Mouse (Mus musculus) brown adipose tissue, adult 24 weeks (tissue): ENCODE results near the gene B4galt5. TPM values are rescaled to one million over a fixed set of nuclear protein-coding genes. Genes with fewer than 3 reads are reported as not detected.

Experiments used
- H3K27ac ChIP-seq: fragments of 200-500 bp; replicated peaks from 2 replicates; pipeline ENCODE4 v1.5.1; 2012; ENCODE audit warnings: low read depth, mild to moderate bottlenecking, low read length
- H3K4me1 ChIP-seq: fragments of 200-500 bp; 2 replicates; pipeline ENCODE4 v1.6.1; 2012; ENCODE audit warnings: low read length, mixed read lengths; ENCODE audit not compliant: control insufficient read depth, insufficient read depth, insufficient read length
- H3K4me3 ChIP-seq: fragments of 200-500 bp; 2 replicates; pipeline ENCODE4 v1.5.1; 2012; ENCODE audit warnings: low read depth, mild to moderate bottlenecking, low read length, moderate library complexity; ENCODE audit not compliant: insufficient read depth
- polyA plus RNA-seq: library from polyadenylated mRNA; stranded (reverse); fragments of >200 nt; gene quantifications from 2 replicates; pipeline ENCODE4 v1.2.4, GENCODE M21; 2012; ENCODE audit not compliant: missing spikeins, insufficient read depth, insufficient read length

B4galt5 gene
- polyA plus RNA-seq, 1 experiment: 6.7 TPM

GRCm38 (mm10) chr2:167349283-167349936, 427 bp upstream of the B4galt5 start:
- H3K4me3 ChIP-seq: peak overlapping the region; percentile 58
- H3K27ac ChIP-seq: no peak overlapping the region
- H3K4me1 ChIP-seq: peaks cover 7% of the 10 kb centered on the region

GRCm38 (mm10) chr2:167347991-167348375, 1.0 kb downstream of the B4galt5 start:
- Histone ChIP-seq H3K27ac (no peak overlapping the region), H3K4me1 (peaks cover 7% of the 10 kb centered on the region), H3K4me3 (peak overlapping the region; percentile 65)

- H3K27ac ChIP-seq: no peak overlapping the region
- peaks cover 7% of the 10 kb centered on the region for H3K4me1 ChIP-seq
- 0 out of 2 replicates have a peak overlapping the region, but pooled peaks have one; percentile 65 for H3K4me3 ChIP-seq
Measured at GRCm38 (mm10) chr2:167347361-167347760, 1.6 kb downstream of the B4galt5 start.

DNA sequence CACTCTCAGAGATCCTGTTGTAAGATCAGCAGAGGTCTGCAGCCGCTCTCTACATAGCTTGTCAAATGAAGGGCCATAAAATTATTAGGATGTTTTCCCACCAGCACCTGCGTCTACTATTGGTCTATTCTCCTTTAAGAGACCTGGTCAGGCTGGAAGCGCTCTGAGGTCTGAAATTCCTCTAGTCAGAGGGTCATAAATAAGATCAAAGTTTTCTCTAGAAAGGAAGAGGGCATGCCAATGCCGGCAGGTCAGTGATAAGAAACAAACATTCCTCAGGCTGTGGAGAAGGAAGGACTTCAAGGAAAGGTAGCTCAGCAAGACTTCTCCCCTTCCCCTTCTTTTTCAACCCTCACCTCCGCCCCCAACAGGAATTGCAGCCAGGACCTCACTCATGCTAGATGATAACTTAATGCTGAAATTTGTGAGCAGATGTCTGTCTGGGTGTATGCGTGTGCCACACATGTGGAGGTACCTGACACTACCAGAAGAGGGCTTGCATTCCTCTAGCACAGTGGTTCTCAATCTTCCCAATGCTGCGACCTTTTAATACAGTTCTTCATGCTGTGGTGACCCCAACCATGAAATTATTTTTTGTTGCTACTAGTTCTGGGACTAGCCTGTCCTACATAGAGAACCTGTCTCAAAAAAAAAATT, 3.3 kb downstream of the B4galt5 start:
- peaks cover 7% of the 10 kb centered on the region for H3K4me1 ChIP-seq
- H3K4me3 ChIP-seq: no peak overlapping the region
- H3K27ac ChIP-seq: no peak overlapping the region

DNA sequence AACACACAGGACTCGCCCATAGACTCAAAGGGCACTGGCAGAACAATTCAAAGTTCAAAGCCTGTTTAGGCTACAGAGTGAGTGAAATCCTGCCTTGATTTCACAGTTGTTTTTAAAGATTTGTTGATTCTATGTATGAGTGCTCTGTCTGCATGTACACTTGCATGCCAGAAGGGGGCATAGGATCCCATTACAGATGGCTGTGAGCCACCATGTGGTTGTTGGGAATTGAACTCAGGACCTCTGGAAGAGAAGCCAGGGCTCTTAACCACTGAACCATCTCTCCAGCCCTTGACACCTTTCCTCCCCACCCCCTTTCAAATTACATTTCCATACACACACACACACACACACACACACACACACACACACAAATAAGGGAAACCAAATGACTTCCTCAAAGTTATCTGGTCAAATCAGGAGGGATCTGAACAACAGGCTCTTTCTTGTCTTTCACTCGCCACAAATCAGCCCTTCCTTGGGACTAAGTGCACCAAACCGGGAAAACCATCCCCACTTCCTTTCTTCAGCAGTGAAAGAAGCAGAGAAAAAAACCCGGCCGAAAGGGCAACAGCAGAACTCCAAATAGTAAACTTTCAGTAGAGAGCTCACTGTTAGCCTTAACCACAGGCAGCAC, 4.0 kb downstream of the B4galt5 start:
- Histone ChIP-seq H3K27ac (no peak overlapping the region), H3K4me3 (no peak overlapping the region), H3K4me1 (peaks cover 7% of the 10 kb centered on the region)

DNA sequence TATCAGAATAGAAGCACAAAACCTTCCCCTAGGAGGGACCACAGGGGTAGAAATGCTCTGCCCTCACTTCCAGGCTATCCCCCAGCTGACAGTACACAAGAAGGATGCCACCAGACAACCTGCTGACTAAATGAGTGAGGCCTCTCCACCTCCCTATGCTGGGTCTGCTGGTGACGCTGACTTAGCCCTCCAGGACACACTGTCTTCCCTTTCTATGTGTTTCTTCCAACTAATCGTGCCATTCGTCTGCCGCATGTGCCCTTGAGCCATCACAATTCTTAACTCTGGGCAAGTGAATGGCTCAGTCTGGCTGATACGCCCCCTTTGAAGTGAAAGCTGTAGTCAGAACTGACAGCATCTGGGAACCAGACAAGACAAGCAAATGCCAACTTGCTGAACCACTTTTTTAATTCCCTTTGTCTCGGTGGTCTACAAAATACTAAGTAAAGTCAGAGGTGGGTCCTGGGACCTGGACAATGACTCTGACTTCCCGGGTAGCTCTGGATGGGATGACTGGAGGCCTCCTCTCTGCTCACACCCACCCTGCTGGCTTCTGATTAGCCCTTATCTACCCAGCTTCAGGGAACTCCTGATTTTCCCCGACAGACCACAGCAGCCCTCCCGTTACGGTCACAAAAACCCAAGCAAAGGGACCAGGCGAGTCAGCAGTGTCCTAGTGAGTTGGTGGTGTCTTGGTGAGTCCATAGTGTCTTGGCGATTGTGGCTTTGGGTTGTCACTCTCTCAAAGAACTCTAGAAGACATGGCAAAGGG, 5.4 kb downstream of the B4galt5 start:
- H3K27ac ChIP-seq: no peak overlapping the region

DNA sequence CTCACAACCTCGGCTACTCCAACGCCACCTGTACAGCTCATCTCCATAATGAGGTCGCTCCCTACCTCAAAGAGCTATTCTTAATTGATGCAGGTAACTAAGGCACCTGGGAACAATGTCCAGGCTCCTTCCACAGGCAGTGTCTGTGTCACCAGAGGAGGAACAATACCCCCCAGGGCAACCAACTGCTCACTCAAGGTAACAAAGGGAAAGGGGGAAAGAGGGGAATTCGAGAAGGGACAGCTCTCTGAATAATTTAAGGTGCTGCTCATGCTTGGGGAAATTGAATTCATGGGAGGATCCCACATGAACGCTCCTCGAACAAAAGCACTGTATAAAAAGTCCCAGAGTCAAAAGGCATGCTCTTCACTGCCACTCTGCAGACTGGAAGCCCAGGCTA, 6.1 kb downstream of the B4galt5 start:
- Histone ChIP-seq H3K4me1 (peaks cover 5% of the 10 kb centered on the region), H3K4me3 (no peak overlapping the region)

More for the DNA sequence above, 5.4 kb downstream of the B4galt5 start:
- peaks cover 5% of the 10 kb centered on the region for H3K4me1 ChIP-seq
- H3K4me3 ChIP-seq: no peak overlapping the region

DNA sequence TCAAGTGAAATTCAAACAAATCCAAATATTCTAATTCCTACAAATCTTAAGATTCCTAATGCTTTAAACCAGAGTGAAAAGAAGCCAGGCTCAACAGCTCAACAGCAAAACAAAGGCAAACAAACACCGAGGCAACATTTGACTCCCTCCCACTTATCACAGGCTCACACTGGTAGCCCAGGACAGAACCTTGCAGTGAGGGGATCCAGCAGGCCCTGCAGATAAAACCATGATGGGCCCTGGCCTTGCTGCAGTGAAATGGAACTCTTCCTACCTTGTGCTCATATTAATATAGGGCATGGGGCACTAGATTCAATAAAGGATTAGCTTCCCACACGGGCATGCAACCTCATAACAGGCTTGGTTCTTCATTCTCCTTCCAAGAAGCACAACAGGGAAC, 11.4 kb downstream of the B4galt5 start:
- peaks cover 15% of the 10 kb centered on the region for H3K4me1 ChIP-seq
- H3K27ac ChIP-seq: no peak overlapping the region
- no peak overlapping the region for H3K4me3 ChIP-seq

More for the DNA sequence above, 6.1 kb downstream of the B4galt5 start:
- no peak overlapping the region for H3K27ac ChIP-seq

DNA sequence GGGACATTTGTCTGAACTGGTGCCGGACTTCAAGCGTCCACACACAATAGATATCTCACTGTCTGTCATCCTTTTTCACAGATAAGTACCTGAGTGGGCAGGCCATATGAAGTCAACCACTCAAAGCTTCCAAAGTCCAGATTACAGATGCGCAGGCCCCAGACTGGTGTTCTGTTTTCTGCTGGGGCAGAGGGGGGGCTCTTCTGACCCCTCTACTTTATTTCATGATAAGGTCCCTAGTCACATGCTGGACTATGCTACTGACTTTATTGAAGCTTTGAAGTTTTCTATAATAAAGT, 11.8 kb downstream of the B4galt5 start:
- Histone ChIP-seq H3K4me3 (no peak overlapping the region), H3K27ac (no peak overlapping the region), H3K4me1 (peaks cover 18% of the 10 kb centered on the region)

DNA sequence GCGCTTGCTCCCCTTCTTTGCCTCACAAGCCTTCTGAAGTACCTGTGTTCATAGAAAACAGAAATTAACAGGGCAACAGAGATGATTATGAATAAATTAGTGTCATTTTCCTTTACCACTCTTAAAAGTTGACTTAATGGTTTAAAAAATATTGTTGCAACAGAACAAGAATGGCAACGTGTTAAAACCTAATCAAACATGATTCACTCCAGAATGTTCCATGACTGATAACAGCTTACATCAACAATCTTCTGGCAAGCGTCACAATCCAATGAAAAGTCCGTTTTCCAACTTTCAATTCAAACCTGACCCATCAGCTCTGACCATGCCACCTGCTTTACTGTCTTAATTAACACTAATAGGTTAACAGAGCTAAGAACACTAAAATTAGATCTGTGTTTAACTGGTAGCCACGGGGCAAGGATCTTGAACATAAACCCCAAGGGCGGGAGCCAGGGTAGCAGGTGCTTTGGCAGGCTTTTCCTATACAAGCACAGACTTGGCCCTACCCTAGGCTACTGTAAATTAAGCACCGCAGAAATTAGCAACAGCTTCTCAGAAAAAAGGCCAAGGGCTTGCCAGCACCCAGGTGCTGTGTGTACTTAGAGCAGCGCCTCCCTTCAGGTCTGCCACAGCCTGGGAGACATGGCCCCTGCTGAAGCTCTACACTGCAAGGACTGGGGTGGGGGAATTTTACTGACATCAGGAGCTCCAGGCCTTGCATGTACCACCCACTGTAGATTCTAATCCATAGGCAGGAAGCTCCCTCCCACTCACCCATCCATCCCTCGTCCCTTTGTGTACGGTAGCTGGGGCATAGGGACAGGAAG, 12.4 kb downstream of the B4galt5 start:
- H3K27ac ChIP-seq: no peak overlapping the region
- peaks cover 20% of the 10 kb centered on the region for H3K4me1 ChIP-seq
- no peak overlapping the region for H3K4me3 ChIP-seq

GRCm38 (mm10) chr2:167335066-167335465, 13.9 kb downstream of the B4galt5 start:
- Histone ChIP-seq H3K4me3 (no peak overlapping the region), H3K4me1 (peaks cover 27% of the 10 kb centered on the region), H3K27ac (no peak overlapping the region)

- Histone ChIP-seq H3K4me1 (peaks cover 32% of the 10 kb centered on the region), H3K27ac (no peak overlapping the region), H3K4me3 (no peak overlapping the region)
Measured at GRCm38 (mm10) chr2:167334312-167334711, 14.7 kb downstream of the B4galt5 start.

DNA sequence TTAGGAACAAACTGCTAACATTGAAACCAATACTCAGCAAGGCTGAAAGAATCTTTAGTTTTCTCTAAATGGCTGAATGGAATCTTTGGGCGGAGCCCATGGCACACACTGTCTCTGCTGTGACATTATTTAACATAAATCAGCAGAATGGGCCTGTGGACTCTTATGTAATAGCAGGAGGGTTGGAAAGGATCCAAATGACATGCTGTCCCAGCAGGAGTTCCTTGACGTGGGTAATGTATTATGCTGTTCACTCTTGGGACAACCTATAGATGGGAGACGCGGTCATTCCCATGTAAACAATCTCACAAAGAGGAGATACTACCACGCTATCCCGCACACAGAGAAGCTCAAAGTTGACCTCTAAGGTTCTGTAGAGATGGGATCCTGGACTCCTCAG, 15.5 kb downstream of the B4galt5 start:
- Histone ChIP-seq H3K4me3 (no peak overlapping the region), H3K27ac (no peak overlapping the region), H3K4me1 (peaks cover 37% of the 10 kb centered on the region)

- H3K27ac ChIP-seq: no peak overlapping the region
Measured at GRCm38 (mm10) chr2:167332336-167332987, 16.5 kb downstream of the B4galt5 start.

More at GRCm38 (mm10) chr2:167332336-167332987, 16.5 kb downstream of the B4galt5 start:
- H3K4me1 ChIP-seq: peaks cover 40% of the 10 kb centered on the region
- no peak overlapping the region for H3K4me3 ChIP-seq
